Mouse (Mus musculus): ENCODE measurements around the gene Bptf. TPM values are rescaled to one million over a fixed set of nuclear protein-coding genes. Genes with fewer than 3 reads are reported as not detected.
"Not testable (repeated sequence)": the region's sequence is repeated elsewhere in the genome, so short reads cannot be mapped to it uniquely, and the experiment has no call there.

Gene Bptf
- polyA plus RNA-seq, 1 experiment from 2014 or later, result 30.1 TPM

- peak within 1 kb of the TSS; percentile 94 for H3K4me2 ChIP-seq
- no peaks in the 10 kb centered on the region for H3K9me3 ChIP-seq
- peaks cover 45% of the 10 kb centered on the region for H3K4me1 ChIP-seq
- under 1% methylated on average over 45 of the region's 45 CpGs for WGBS
- H3K36me3 ChIP-seq, result no peaks in the 10 kb centered on the region
- H3K4me3 ChIP-seq, result peak within 1 kb of the TSS; percentile 62
- peak within 1 kb of the TSS; percentile 58 for H3K9ac ChIP-seq
- peak; percentile 30; the same call in 1 of the 2 replicates for ATAC-seq (ENCODE audit: borderline replicate concordance, extremely low read depth, low FRiP score, low TSS enrichment)
- H3K27ac ChIP-seq, result peak within 1 kb of the TSS; percentile 94
- H3K27me3 ChIP-seq, result no peaks in the 10 kb centered on the region
These were observed 106.3 kb downstream of the Bptf start, which contains the start of gene 1810010H24Rik for GRCm38 (mm10) chr11:107025411-107026321. Gene 1810010H24Rik, plus strand, starts transcription at chr11:107025681.

- Histone ChIP-seq H3K4me3 (no peak overlapping the region), H3K9ac (0 out of 2 replicates have a peak overlapping the region, but pooled peaks have one; percentile 6), H3K4me1 (peaks cover 45% of the 10 kb centered on the region), H3K27me3 (no peaks in the 10 kb centered on the region), H3K4me2 (peak overlapping the region; percentile 94), H3K27ac (peak overlapping the region; percentile 65), H3K9me3 (no peaks in the 10 kb centered on the region), H3K36me3 (no peaks in the 10 kb centered on the region)
- WGBS, result 35% methylated on average over 4 of the region's 4 CpGs
- ATAC-seq (ENCODE audit: borderline replicate concordance, extremely low read depth, low FRiP score, low TSS enrichment), result no peak
These were observed 107.5 kb downstream of the Bptf start for GRCm38 (mm10) chr11:107024406-107024805.

- H3K36me3 ChIP-seq, result no peaks in the 10 kb centered on the region
- H3K4me3 ChIP-seq, result no peak overlapping the region
- H3K27me3 ChIP-seq, result no peaks in the 10 kb centered on the region
- H3K9ac ChIP-seq, result no peak overlapping the region
- H3K27ac ChIP-seq, result peak overlapping the region; percentile 94
- H3K4me2 ChIP-seq, result no peak overlapping the region
- 51% methylated on average over 13 of the region's 13 CpGs for WGBS
- H3K4me1 ChIP-seq, result peaks cover 43% of the 10 kb centered on the region
- peak; percentile 16; the same call in 1 of the 2 replicates for ATAC-seq (ENCODE audit: borderline replicate concordance, extremely low read depth, low FRiP score, low TSS enrichment)
- H3K9me3 ChIP-seq, result no peaks in the 10 kb centered on the region
These were observed 109.8 kb downstream of the Bptf start for GRCm38 (mm10) chr11:107022050-107022683.

GRCm38 (mm10) chr11:107019722-107020121 lies 112.2 kb downstream of the Bptf start:
- H3K36me3 ChIP-seq; H3K4me2 ChIP-seq; H3K9ac ChIP-seq; H3K4me3 ChIP-seq; H3K27me3 ChIP-seq; ATAC-seq (ENCODE audit: borderline replicate concordance, extremely low read depth, low FRiP score, low TSS enrichment); H3K27ac ChIP-seq; H3K9me3 ChIP-seq: not testable (repeated sequence)
- H3K4me1 ChIP-seq, result peaks cover 22% of the 10 kb centered on the region
- WGBS, result 86% methylated on average over 5 of the region's 5 CpGs

- H3K36me3 ChIP-seq, result no peaks in the 10 kb centered on the region
- no peak overlapping the region for H3K4me2 ChIP-seq
- no peak overlapping the region for H3K9ac ChIP-seq
- 0 out of 2 replicates have a peak overlapping the region, but pooled peaks have one; percentile 5 for H3K27ac ChIP-seq
- H3K4me3 ChIP-seq, result no peak overlapping the region
- ATAC-seq (ENCODE audit: borderline replicate concordance, extremely low read depth, low FRiP score, low TSS enrichment), result no peak
- WGBS, result 55% methylated on average over 4 of the region's 4 CpGs
- H3K4me1 ChIP-seq, result peaks cover 20% of the 10 kb centered on the region
- no peaks in the 10 kb centered on the region for H3K27me3 ChIP-seq
- H3K9me3 ChIP-seq, result no peaks in the 10 kb centered on the region
These were observed 112.6 kb downstream of the Bptf start for GRCm38 (mm10) chr11:107019318-107019717.

GRCm38 (mm10) chr11:107018606-107019005 lies 113.3 kb downstream of the Bptf start:
- H3K27ac ChIP-seq, result no peak overlapping the region
- ATAC-seq (ENCODE audit: borderline replicate concordance, extremely low read depth, low FRiP score, low TSS enrichment), result no peak
- 26% methylated on average over 8 of the region's 8 CpGs for WGBS

GRCm38 (mm10) chr11:107017339-107017886 lies 114.5 kb downstream of the Bptf start:
- H3K27me3 ChIP-seq, result no peaks in the 10 kb centered on the region
- H3K4me3 ChIP-seq, result no peak overlapping the region
- H3K9me3 ChIP-seq, result no peaks in the 10 kb centered on the region
- no peak overlapping the region for H3K4me2 ChIP-seq
- no peaks in the 10 kb centered on the region for H3K36me3 ChIP-seq
- 0 out of 2 replicates have a peak overlapping the region, but pooled peaks have one; percentile 2 for H3K27ac ChIP-seq
- no peak for ATAC-seq (ENCODE audit: borderline replicate concordance, extremely low read depth, low FRiP score, low TSS enrichment)
- H3K9ac ChIP-seq, result no peak overlapping the region
- 50% methylated on average over 6 of the region's 6 CpGs for WGBS
- peaks cover 10% of the 10 kb centered on the region; the same call in 1 of the 2 replicates for H3K4me1 ChIP-seq

More at GRCm38 (mm10) chr11:107018606-107019005, 113.3 kb downstream of the Bptf start:
- Histone ChIP-seq H3K36me3 (no peaks in the 10 kb centered on the region), H3K27me3 (no peaks in the 10 kb centered on the region), H3K9ac (no peak overlapping the region), H3K4me1 (peaks cover 14% of the 10 kb centered on the region; the same call in 1 of the 2 replicates), H3K4me3 (no peak overlapping the region), H3K9me3 (no peaks in the 10 kb centered on the region), H3K4me2 (no peak overlapping the region)

GRCm38 (mm10) chr11:107016893-107017292 lies 115.0 kb downstream of the Bptf start:
- no peaks in the 10 kb centered on the region for H3K27me3 ChIP-seq
- peak; percentile 56 for ATAC-seq (ENCODE audit: borderline replicate concordance, extremely low read depth, low FRiP score, low TSS enrichment)
- H3K4me3 ChIP-seq, result no peak overlapping the region
- H3K4me2 ChIP-seq, result no peak overlapping the region
- 45% methylated on average over 1 of the region's 1 CpGs for WGBS
- H3K27ac ChIP-seq, result 0 out of 2 replicates have a peak overlapping the region, but pooled peaks have one; percentile 2
- H3K9me3 ChIP-seq, result no peaks in the 10 kb centered on the region
- no peak overlapping the region for H3K9ac ChIP-seq
- peaks cover 12% of the 10 kb centered on the region for H3K4me1 ChIP-seq
- H3K36me3 ChIP-seq, result no peaks in the 10 kb centered on the region

- H3K27ac ChIP-seq; ATAC-seq (ENCODE audit: borderline replicate concordance, extremely low read depth, low FRiP score, low TSS enrichment); H3K4me3 ChIP-seq; H3K27me3 ChIP-seq; H3K36me3 ChIP-seq; H3K4me2 ChIP-seq; H3K9ac ChIP-seq; H3K9me3 ChIP-seq: not testable (repeated sequence)
- H3K4me1 ChIP-seq, result peaks cover 20% of the 10 kb centered on the region
- 63% methylated on average over 11 of the region's 11 CpGs for WGBS
These were observed 116.3 kb downstream of the Bptf start for GRCm38 (mm10) chr11:107015535-107016187.

- peaks cover 20% of the 10 kb centered on the region for H3K4me1 ChIP-seq
These were observed 117.2 kb downstream of the Bptf start for GRCm38 (mm10) chr11:107014597-107015309.

More at GRCm38 (mm10) chr11:107014597-107015309, 117.2 kb downstream of the Bptf start:
- Histone ChIP-seq H3K27ac (peak overlapping the region; percentile 70), H3K4me3 (0 out of 2 replicates have a peak overlapping the region, but pooled peaks have one; percentile 2), H3K9ac (no peak overlapping the region), H3K36me3 (no peaks in the 10 kb centered on the region), H3K4me2 (peak overlapping the region; percentile 34), H3K9me3 (no peaks in the 10 kb centered on the region), H3K27me3 (no peaks in the 10 kb centered on the region)
- 23% methylated on average over 14 of the region's 14 CpGs for WGBS
- peak; percentile 39; the same call in 1 of the 2 replicates for ATAC-seq (ENCODE audit: borderline replicate concordance, extremely low read depth, low FRiP score, low TSS enrichment)

Data from lung, embryonic 15.5 days (tissue).